Mouse (Mus musculus) kidney, adult 2 months (tissue): ENCODE data around the gene 1700102P08Rik.

Source experiments
- CTCF ChIP-seq: fragments of 200-500 bp; conservative IDR thresholded peaks from 2 replicates; pipeline ENCODE4 v1.5.1; 2011; ENCODE audit warnings: low read depth, mild to moderate bottlenecking, control low read depth, low read length, moderate library complexity, mixed read lengths; ENCODE audit not compliant: insufficient read depth, insufficient read length
- POLR2A ChIP-seq: fragments of 200-500 bp; IDR thresholded peaks from one replicate; pipeline ENCODE4 v1.6.1; 2011; ENCODE audit warnings: low read depth, low read length, control low read depth

GRCm38 (mm10) chr9:108394191-108394590 lies 1.6 kb downstream of the 1700102P08Rik start:
- no peak for TF ChIP-seq CTCF
- TF ChIP-seq POLR2A: no peak
